Mouse (Mus musculus): ENCODE results near the gene Prdm16.

GRCm38 (mm10) chr4:154279481-154279880 is 357.2 kb downstream of the Prdm16 start:
- no peak for TF ChIP-seq ZC3H11A (IDR thresholded peaks at IDR 0.05; ENCODE audit: borderline replicate concordance, low read depth, low read length)
- no peak for TF ChIP-seq CHD2 (IDR thresholded peaks at IDR 0.05; ENCODE audit: low read depth, low read length)
- TF ChIP-seq HCFC1 (IDR thresholded peaks at IDR 0.05; ENCODE audit: borderline replicate concordance, insufficient read depth, low read length) = no peak
- TF ChIP-seq ZNF384 (IDR thresholded peaks at IDR 0.05; ENCODE audit: low read depth, low read length) = no peak
